Mouse (Mus musculus): ENCODE results near the gene Tulp3.
"Not testable (repeated sequence)": the region's sequence is repeated elsewhere in the genome, so short reads cannot be mapped to it uniquely, and the experiment has no call there.

Gene Tulp3

DNA sequence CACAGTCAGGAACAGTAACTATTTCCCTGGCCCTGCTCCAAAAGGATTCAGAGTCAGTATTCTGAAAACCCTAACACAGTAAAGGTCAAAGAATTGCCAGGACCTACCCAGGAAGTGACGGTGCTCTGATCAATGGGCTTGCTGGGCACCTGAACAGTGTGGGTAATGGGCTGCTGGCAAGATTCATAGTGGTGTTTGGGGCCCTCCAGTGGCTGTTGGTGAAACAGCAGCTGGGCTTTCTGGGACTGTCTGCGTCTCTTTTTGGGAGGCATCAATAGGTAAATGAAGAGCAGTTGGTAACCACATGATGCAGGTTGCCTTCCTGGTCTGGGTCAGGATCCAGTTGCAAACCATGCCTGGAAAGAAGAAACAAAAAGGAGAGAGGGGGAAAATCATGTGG lies 3.3 kb upstream of the Tulp3 start:
- peak; percentile 38 for DNase-seq (ENCODE audit: low read depth, low spot score)

DNA sequence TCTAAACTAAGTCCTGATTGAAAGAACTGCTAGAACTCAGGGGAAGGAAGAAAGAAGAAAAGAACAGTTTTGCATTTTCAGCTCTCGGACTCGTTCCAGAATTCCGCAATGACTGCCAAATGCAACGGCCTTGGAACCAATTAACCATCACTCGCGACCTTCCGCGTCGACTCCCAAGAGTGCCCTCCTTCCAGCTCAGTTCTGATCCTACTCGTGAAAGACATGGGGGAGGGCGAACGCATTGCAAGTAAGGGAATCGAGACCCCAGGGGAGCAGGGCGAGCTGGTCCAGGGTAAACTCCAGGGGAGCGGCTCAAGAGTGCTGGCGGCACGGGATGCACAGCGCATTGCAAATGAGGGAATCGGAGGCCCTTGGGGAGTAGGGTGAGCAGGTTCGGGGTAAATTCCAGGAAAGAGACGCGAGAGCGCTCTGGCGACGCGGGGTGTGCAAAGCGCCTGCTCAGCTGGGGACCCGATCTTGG lies 410 bp downstream of the Tulp3 start:
- DNase-seq (ENCODE audit: low read depth, low spot score): peak; percentile 32

DNA sequence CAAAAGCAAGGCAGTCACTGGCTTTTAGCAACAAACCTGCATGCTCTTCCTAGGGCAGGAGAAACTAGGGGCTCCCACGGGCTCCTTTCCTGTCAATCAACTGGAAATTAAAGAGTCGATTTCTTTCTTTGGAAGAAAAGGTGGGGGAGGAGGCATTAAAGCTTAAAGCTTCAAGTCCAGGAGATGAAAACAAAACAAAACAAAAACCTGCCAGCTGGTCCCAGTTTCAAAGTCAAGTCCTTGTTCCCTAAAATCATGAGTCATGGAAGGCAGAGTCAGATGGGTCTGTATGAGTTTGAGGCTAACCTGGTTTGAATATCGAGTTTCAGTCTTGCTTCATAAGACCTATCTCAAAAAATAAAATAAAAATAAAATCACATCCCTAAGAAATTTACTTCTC lies 1.5 kb downstream of the Tulp3 start:
- no peak for DNase-seq (ENCODE audit: low read depth, low spot score)

DNA sequence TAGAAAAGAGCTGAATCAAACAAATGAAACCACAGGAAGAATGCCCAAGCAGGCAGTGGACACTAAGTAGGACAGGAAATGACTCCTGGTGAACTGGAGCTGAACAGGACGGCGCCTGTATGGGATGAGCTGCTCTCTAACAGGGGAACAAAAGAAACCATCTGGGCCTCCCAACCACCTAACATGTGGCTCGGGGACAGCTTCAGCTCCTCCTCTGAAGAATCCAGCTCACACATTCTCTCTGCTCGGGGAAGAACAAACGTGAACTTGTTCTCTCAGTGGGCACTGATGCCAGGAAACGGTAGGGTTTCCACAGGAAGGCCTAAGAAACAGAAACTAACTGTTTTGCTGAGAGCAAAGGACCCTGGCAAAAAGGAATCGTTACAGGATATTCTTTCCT lies 5.9 kb downstream of the Tulp3 start:
- DNase-seq (ENCODE audit: low read depth, low spot score): no peak

DNA sequence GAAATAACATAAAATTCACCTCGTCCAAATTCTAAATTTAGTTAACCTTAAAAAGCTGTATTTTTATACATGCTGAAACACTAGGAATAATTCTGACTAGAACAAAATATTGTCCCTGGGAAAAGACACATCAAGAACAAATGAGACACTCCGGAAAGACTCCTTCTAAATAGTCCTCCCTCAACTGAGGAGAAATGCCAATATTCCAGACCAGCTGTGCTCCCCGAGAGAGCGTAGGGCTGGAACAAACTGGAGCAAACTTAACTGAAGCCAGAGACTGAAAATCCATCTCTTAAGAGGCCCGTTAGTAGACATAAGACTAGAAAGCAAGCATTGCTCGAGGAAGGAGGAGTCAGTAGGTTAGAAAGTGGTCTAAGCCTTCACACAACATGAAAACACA lies 8.9 kb downstream of the Tulp3 start:
- no peak for DNase-seq (ENCODE audit: low read depth, low spot score)

DNA sequence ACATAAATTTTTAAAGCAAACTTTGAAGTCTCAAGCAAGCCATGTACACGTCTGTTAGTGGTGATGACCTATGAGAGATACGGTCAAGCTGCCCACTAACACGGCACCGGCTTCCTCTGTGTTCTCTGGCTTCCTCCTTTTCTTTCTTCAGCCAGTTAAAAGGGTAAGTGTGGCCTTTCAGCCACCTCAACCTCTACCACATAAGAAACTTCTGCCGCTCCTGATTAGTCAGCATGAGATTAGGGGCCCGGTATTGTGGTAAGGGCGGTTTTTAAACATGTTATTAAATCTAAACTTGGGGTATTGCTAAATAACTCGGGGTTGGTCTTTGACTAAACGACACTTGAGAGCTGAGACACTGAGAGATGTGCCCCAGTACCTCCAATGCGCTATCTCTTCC lies 10.0 kb downstream of the Tulp3 start:
- DNase-seq (ENCODE audit: low read depth, low spot score): no peak

DNA sequence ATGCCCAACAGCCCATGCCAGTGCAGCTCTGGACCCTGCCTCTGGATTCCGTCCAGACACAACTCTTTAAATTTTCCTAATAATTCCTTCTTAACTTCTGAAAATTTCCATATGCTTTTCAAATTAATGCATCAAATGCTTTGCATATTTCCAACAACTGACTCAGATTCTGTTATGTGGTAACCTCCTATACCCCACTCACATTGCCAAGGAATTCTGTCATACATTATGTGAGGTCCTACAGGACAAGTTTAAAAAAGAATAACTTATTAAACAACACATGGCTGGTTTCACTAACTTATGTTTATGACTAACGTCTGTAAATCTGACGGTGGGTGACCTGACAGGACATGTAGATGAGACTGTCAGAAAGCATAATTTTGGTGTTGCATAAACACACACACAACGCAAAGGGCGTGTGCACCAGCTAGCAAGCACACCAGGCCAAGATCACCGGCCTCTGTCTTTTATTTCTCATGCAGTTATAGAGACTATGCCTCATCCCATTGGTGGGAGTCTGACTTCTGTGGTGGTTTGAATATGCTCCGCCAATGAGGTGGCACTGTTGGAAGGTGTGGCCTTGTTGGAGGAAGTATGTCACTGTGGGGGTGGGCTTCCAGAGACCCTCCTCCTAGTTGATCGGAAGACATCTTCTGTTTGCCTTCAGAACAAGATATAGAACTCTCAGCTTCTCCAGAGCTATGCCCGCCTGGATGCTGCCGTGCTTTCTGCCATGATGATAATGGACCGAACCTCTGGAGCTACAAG lies 13.5 kb downstream of the Tulp3 start:
- no peak for DNase-seq (ENCODE audit: low read depth, low spot score)

DNA sequence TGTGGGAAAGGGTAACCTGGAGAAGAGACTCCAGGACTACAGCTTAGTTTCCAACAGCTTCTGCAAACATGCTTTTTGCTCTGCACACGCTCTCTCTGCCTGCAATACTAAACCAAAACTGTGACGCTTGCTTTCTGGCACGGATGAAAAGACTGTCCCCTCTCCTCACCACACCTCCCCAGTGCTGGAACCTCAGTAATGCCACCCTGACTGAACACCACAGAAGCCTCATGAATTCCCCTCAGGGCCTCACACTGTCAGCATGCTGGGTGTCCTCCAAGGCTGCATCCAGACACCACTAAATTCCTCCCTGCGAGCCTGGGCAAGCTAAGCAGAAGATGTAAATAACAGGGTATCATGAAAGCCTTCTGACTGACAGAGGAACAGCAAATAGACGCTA lies 16.8 kb downstream of the Tulp3 start:
- DNase-seq (ENCODE audit: low read depth, low spot score): no peak

DNA sequence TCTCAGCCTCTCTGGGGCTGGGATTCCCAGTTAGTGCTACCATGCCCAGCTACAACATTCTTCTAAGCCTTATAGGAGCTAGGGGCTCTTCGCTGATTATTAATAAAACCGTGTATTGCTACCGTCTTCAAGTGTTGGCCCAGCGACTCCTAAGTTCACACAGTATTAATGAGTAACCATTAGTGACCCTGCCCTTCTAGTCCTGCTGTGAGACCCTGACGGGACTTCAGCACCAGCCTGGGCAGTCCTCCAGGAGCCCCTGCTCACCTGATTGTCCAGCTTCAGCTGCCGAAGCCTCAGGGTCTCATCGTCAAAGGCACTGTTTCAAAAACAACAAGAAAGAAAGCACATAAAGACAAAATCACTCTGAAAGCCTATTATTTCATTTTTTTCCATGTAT lies 18.2 kb downstream of the Tulp3 start:
- DNase-seq (ENCODE audit: low read depth, low spot score): no peak

DNA sequence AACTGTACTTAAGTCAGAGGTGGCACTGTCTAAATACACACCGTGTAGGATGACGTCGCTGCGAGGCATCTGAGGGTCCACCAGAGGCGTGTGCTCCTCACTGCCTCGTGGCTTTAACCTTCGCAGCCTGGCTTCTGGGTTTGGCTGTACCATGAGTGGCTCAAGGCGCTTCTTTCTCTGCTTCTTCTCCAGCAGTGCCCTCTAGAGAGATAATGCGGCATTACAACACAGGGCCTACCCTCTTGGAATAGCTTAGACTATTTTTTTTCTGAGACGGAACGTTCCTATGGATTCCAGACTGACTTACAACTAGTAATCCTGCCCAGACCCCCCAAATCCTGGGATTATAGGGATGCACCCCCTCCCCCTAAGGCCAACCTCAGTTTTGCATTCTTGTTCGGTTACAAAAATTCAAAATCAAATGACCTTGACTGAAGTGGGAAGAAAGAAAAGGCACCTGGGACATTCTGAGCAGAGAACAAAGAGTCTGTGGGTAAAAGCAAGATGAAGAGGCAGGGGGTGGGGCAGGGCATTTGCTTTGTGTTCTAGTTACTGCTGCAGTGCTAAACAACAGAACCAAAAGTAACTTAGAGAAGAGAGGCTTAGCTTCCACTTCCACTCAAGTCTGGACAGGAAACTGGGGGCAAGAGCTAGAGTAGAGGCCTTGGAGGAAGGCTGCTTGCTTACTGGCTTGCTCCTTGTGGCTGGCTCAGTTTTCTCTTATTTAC lies 21.1 kb downstream of the Tulp3 start:
- peak; percentile 71 for DNase-seq (ENCODE audit: low read depth, low spot score)

DNA sequence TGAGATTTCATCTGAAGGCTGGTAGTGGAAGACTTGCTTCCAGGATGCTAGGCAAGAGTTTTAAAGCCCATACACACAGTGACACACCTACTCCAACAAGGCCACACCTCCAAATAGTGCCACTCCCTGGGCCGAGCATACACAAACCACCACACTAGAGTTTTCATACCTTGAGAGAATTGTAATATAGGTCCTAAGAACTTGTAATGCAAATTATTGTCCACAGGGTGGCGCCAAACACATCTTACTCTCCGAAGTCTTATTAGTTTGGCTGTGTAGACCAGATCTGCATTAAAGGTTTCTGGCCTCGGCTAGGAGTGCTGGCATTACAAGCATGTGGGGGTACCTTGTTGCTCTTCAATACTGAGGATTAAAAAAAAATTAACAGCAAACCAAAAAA lies 37.3 kb downstream of the Tulp3 start:
- DNase-seq (ENCODE audit: low read depth, low spot score): peak; percentile 61

DNA sequence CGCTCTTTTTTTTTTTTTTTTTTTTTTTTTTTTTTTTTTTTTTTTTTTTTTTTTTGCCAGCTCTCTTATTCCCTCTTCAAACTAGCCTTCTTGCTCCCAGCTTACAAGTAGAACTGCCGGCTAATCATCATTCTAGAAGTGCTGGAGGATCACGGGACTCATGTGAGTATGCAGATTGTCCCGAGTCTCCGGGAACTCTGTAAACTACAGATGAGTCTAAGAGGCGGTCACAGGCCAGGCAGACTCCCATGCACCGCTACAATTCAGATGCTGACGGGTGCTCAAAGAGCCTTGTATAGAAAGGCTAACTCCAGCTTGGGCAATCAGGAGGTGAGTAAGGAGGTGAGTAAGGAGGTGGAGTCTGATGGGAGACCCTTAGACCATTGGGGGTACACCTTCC lies 40.1 kb downstream of the Tulp3 start:
- no peak for DNase-seq (ENCODE audit: low read depth, low spot score)

DNA sequence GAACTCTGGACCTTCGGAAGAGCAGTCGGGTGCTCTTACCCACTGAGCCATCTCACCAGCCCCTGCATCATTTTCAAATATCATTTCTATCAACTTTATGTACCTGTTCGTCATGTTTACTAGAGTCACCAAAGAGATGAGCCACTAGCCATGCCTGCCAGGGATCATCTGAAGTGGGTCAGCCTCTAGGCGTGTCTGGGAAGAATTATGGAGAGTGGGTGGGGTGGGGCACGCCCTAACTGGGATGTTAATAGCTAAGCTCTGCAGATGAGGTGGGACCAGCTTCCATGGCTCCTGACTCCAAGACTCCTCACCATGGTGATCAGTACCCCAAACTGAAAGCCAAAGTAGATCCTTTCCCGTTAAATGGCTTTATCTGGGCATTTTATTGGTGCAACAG lies 40.9 kb downstream of the Tulp3 start:
- no peak for DNase-seq (ENCODE audit: low read depth, low spot score)

DNA sequence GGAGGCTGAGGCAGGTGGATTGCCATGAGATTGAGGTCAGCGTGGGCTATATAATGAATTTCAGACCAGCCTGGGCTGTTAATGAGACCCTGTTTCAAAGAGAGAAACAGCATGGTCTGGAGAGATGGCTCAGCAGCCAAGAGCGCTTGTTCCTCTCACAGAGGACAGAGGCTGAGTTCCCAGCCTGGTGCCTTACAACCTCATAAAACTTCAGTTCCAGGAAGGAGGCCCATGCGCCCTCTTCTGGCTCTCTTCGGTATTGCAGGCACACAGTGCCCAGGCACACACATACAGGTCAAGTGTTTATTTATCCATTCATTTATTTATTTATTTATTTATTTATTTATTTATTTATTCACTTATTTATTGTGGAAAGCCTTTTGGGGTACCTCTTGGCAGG lies 47.3 kb downstream of the Tulp3 start:
- peak; percentile 78 for DNase-seq (ENCODE audit: low read depth, low spot score)

DNA sequence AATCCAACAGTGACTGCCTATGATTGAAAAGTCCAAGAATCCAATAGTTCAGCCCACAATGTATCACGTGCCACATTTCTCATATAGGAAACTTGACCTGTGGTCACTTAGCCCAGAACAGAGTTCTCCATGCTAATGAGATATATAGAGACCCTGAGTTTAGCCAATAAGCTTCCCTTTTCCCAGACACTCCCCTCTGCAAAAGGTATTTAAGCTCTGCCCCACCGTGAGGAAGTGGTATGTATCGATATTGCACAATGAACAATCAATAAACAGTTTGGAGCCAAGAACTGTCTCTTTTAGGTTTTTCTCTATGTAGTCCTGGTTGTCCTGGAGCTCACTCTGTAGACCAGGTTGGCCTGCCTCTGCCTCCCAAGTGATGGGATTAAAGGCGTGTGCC lies 50.9 kb downstream of the Tulp3 start:
- no peak for DNase-seq (ENCODE audit: low read depth, low spot score)

DNA sequence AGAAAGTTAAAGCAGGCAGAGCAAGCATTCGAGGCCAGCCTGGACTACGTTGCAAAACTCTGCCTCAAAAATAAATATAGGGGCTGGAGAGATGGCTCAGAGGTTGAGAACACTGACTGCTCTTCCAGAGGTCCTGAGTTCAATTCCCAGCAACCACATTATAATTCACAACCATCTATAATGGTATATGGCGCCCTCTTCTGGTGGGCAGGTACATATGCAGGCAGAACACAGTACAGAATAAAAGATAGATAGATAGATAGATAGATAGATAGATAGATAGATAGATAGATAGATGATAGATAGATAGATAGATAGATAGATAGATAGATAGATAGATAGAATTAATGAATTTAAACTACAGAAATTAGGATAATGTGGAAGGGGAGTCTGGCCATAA lies 53.0 kb downstream of the Tulp3 start:
- not testable (repeated sequence) for DNase-seq (ENCODE audit: low read depth, low spot score)

DNA sequence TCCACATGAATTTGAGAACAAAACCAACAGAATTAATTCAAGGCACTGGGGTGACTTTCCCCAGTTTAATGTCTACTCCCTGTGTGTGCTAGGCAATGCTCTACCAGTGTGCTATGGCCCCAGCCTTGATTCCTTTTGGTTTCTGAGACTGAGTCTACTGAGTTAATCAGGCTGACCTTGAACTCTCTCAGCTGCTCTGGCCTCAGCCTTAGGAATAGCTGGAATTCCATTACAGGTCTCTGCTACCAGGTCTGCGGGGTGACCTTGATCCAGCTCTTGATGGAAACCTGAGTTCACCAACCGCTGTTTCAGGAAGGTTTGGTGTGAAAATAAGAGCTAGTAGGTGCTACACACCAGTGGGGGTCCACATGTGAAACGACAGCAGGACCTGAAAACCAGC lies 53.8 kb downstream of the Tulp3 start:
- no peak for DNase-seq (ENCODE audit: low read depth, low spot score)

DNA sequence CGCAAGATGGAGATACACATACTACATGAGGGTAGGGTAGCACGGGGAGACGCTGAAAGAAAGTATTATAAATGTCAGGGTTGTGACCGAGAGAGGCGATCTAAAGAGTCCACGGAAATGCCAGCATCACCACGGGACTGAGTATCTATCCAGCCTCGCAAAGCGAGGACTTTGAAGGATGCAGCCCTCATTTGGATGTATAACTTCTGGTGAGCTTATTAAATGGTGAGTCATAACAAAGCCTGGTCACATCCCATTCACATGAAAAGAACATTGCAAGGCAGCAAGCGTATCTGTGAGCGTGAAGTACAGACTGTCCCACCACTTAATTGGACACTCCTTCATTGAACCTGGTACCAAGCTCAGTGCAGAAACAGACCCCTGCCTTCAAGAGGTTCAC lies 54.2 kb downstream of the Tulp3 start:
- DNase-seq (ENCODE audit: low read depth, low spot score): no peak

DNA sequence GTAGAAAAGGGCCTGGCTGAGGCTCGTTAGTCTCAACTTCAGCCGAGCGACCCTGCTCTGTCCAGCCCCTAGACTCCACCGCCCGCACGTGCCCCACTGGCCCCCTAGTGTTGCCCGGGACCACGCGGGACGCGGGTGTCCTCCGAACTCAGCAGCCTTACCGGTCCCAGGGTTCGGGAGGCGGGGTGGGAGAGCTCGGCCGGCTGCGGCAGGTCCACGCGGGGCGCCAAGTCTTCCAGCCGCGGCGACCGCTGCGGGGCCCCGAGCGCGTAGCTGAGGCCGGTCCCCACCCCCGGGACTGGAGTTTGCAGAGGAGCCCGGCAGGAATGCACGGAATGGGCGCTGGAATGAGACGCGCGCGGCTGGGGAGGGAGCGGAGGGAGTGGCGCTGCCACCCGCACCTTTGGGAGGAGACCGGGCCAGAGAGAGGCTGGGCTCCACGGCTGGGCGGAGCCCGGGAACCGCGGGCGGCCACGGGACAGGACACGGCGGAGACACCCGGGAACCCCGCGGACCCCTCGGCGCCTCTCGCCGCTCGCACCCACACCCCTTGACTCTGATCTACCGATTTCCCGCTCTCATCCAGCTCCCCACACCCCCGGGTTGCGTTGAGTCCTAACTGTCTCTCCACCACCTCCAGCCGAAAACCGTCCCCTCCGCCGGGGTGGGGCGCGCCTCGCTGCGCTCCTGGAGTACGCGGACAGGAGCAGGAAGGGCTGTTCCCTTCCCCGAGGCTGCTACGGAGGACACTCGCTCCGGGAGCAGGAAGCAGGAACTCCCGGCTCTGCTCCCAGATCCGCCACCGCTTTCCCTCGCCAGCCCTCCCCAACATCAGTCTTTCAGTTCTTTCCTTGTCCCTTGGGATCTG lies 55.3 kb downstream of the Tulp3 start, which contains the start of gene Tead4:
Gene Tead4 (minus strand): TSS at position 690 of the 868 bp plus-strand sequence.
- DNase-seq (ENCODE audit: low read depth, low spot score): peak; percentile 27

DNA sequence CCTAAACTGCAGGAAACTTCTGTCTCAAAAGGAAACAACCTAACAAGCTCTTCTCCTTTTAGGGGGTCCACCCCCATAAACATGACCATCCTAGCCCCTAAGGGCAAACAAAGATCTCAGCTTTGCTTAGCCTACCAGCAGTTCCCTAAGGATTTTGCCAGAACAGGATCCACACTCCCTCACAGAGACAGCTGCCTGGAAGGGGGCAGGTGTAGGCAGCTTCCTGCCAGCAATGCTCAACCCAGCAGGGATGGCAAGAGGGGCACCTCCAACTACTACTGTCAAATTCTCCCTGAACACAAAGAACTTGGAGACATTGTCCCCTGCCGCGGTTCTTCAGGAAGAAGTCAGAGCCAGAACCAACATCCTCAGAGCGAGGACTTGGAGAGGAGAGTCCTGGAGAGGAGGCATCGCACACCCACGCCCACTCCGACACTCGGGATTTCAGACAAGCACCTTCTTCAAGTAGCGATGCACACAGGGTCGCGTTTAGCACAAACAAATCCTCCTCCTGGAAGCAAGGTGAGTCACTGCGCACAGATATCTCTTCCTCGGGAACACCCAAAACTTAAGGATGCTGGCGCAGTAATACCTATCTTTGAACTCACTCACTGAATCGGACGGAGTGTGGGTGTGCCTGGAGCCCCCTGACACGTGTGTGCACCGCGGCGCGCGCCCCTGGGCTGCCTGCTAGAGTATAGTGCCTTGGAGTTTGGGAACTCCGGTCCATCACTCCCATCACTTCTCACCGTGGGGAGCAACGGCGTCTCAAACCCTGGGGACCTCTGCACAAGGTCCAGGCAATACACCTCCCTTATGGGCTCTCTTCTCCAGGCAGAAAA lies 56.1 kb downstream of the Tulp3 start:
- DNase-seq (ENCODE audit: low read depth, low spot score): no peak

DNA sequence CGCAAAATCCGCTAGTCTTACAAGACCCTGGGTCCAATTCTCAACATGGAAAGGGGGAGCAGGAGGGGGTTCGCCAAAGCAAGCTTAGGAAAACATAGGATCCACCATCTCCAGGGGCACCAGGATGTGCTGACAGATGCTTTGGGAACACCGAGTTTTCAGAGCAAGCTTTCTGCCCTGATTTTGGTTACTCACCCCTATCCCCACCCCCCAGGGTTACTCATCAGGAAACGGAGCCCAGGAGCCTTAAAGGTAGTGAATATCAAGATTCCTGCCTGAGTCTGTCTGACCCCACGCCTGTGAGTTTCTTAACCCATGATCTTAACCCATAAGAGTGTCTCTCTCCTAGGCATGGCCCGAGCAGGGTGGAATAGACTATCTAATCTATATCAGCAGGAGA lies 57.4 kb downstream of the Tulp3 start:
- DNase-seq (ENCODE audit: low read depth, low spot score): no peak

Measured in embryo, embryonic 11.5 days (tissue).